Mouse (Mus musculus) lung, adult 2 months (tissue): ENCODE data around the gene Slco4a1.

Experiments used
- CTCF ChIP-seq: fragments of 200-500 bp; IDR thresholded peaks from 2 replicates; pipeline ENCODE4 v1.5.1; 2011; ENCODE audit warnings: mild to moderate bottlenecking, low read length, control low read depth; ENCODE audit not compliant: insufficient read depth
- POLR2A ChIP-seq: fragments of 200-500 bp; IDR thresholded peaks from 2 replicates; pipeline ENCODE4 v1.6.1; 2011; ENCODE audit warnings: low read depth, mild to moderate bottlenecking, control low read depth, low read length, borderline replicate concordance; ENCODE audit errors: extremely low read depth

GRCm38 (mm10) chr2:180500726-180501125, 44.7 kb downstream of the Slco4a1 start:
- TF ChIP-seq CTCF (no peak), POLR2A (no peak)
